Mouse (Mus musculus) liver, embryonic 14.5 days (tissue): Measurements from ENCODE around the gene 4933424G06Rik. TPM values are rescaled to one million over a fixed set of nuclear protein-coding genes. Genes with fewer than 3 reads are reported as not detected.

Experiments
- ATAC-seq: fragments of 200-750 bp; cut with Nextera tagmentation; 2 replicates; pipeline ENCODE4 v1.8.0; 2017; ENCODE audit warnings: moderate number of reproducible peaks, mild to moderate bottlenecking, moderate library complexity; ENCODE audit not compliant: insufficient read depth
- DNase-seq, 3 experiments: peaks; one replicate each; pipeline ENCODE4 v3.0.0-alpha.2; 2012 to 2013; ENCODE audit warnings: low read depth in 3 of 3, low spot score in 3 of 3
- H3K27ac ChIP-seq: fragments of 300-500 bp; sonication (generic); 2 replicates; pipeline ENCODE4 v1.5.1; 2014; ENCODE audit warnings: moderate library complexity, mild to moderate bottlenecking, control low read depth, inconsistent platforms
- H3K27me3 ChIP-seq: fragments of 300-500 bp; sonication (generic); 2 replicates; pipeline ENCODE4 v1.6.1; 2014; ENCODE audit warnings: mild to moderate bottlenecking, low read length, moderate library complexity; ENCODE audit not compliant: control insufficient read depth, insufficient read depth
- H3K36me3 ChIP-seq: fragments of 300-500 bp; sonication (generic); replicated peaks from 2 replicates; pipeline ENCODE4 v1.6.1; 2014; ENCODE audit warnings: low read depth; ENCODE audit not compliant: control insufficient read depth, insufficient read depth
- H3K4me1 ChIP-seq, 2 experiments: fragments of 200-500 bp in 1 of 2; fragments of 300-500 bp in 1 of 2; sonication (generic) in 1 of 2; replicated peaks; 2 replicates each; pipeline ENCODE4 v1.6.1; 2012 to 2014; ENCODE audit warnings: antibody characterized with exemption in 1 of 2, inconsistent platforms in 1 of 2, low read length in 1 of 2; ENCODE audit not compliant: control insufficient read depth in 2 of 2, insufficient read depth in 2 of 2
- H3K4me2 ChIP-seq: fragments of 300-500 bp; sonication (generic); 2 replicates; pipeline ENCODE4 v1.6.1; 2014; ENCODE audit warnings: low read depth, mild to moderate bottlenecking, control low read depth, moderate library complexity
- H3K4me3 ChIP-seq, 2 experiments: fragments of 200-500 bp in 1 of 2; fragments of 300-500 bp in 1 of 2; sonication (generic) in 1 of 2; 2 replicates each; pipeline ENCODE4 v1.5.1; 2012 to 2014; ENCODE audit warnings: low read depth in 2 of 2, low read length in 2 of 2, mild to moderate bottlenecking in 2 of 2, control low read depth in 1 of 2, inconsistent platforms in 1 of 2, moderate library complexity in 1 of 2; ENCODE audit not compliant: insufficient read depth in 1 of 2
- H3K9ac ChIP-seq: fragments of 300-500 bp; sonication (generic); replicated peaks from 2 replicates; pipeline ENCODE4 v1.6.1; 2014; ENCODE audit warnings: mild to moderate bottlenecking, control low read depth, moderate library complexity
- H3K9me3 ChIP-seq: fragments of 300-500 bp; sonication (generic); 2 replicates; pipeline ENCODE4 v1.6.1; 2016; ENCODE audit warnings: low read length, mixed read lengths; ENCODE audit not compliant: control insufficient read depth
- CTCF ChIP-seq: IDR thresholded peaks from 2 replicates; pipeline ENCODE4 v1.5.1; 2016; ENCODE audit warnings: antibody characterized with exemption, low read depth, control low read depth
- EP300 ChIP-seq: IDR thresholded peaks from 2 replicates; pipeline ENCODE4 v1.6.1; 2016; ENCODE audit warnings: antibody characterized with exemption, low read depth
- WGBS: fragments of 180-500 bp; shearing (Covaris S2); extraction: QIAGEN DNeasy Blood & Tissue Kit; methylation state at CpG from one replicate; pipeline ENCODE4 v1.1.7; 2014; ENCODE audit not compliant: insufficient replicate concordance; 5-methylcytosine and 5-hydroxymethylcytosine counted together
- polyA plus RNA-seq, 2 experiments: library from polyadenylated mRNA; depleted of rRNA in 1 of 2; stranded (reverse) in 1 of 2; unstranded in 1 of 2; fragments of >200 nt; fragmentation: Nextera tagmentation in 1 of 2; extraction: Ambion mirVana in 1 of 2; gene quantifications; 2 replicates each; pipeline versions ENCODE4 v1.2.1 to v1.2.3; 2012 to 2014

Gene 4933424G06Rik
- polyA plus RNA-seq, 2 experiments, result not detected

- no peaks in the 10 kb centered on the region for H3K9me3 ChIP-seq
- ATAC-seq, result no peak
- no peak overlapping the region for H3K4me3 ChIP-seq
- no peaks in the 10 kb centered on the region for H3K4me1 ChIP-seq
- H3K27ac ChIP-seq, result no peak overlapping the region
- TF ChIP-seq CTCF (no peak), EP300 (no peak)
- H3K27me3 ChIP-seq, result no peaks in the 10 kb centered on the region
- no peak overlapping the region for H3K4me2 ChIP-seq
- WGBS, result 62% methylated on average over 16 of the region's 16 CpGs
- no peak overlapping the region for H3K9ac ChIP-seq
- no peak for DNase-seq
- no peaks in the 10 kb centered on the region for H3K36me3 ChIP-seq
These were observed 13.5 kb downstream of the 4933424G06Rik start for GRCm38 (mm10) chr1:36723146-36724056.

GRCm38 (mm10) chr1:36724057-36724431 lies 14.1 kb downstream of the 4933424G06Rik start:
- Histone ChIP-seq H3K27me3 (no peaks in the 10 kb centered on the region), H3K4me3 (no peak overlapping the region), H3K9ac (no peak overlapping the region), H3K4me1 (no peaks in the 10 kb centered on the region), H3K27ac (no peak overlapping the region), H3K4me2 (no peak overlapping the region), H3K36me3 (no peaks in the 10 kb centered on the region), H3K9me3 (no peaks in the 10 kb centered on the region)
- ATAC-seq (no peak), DNase-seq (no peak)
- WGBS, result 72% methylated on average over 4 of the region's 4 CpGs
- no peak for TF ChIP-seq EP300
- TF ChIP-seq CTCF, result no peak

GRCm38 (mm10) chr1:36737300-36737699 lies 27.4 kb downstream of the 4933424G06Rik start:
- Histone ChIP-seq H3K27me3 (no peaks in the 10 kb centered on the region), H3K4me1 (no peaks in the 10 kb centered on the region), H3K9ac (no peak overlapping the region), H3K9me3 (no peaks in the 10 kb centered on the region), H3K36me3 (no peaks in the 10 kb centered on the region), H3K27ac (no peak overlapping the region), H3K4me2 (no peak overlapping the region), H3K4me3 (no peak overlapping the region)
- WGBS, result 7% methylated on average over 4 of the region's 4 CpGs
- DNase-seq (peak; percentile 41 to 62 (median 59)), ATAC-seq (no peak)
- peak; percentile 88 for TF ChIP-seq CTCF
- TF ChIP-seq EP300, result no peak

GRCm38 (mm10) chr1:36739231-36739630 lies 29.3 kb downstream of the 4933424G06Rik start:
- no peak overlapping the region for H3K27ac ChIP-seq
- H3K27me3 ChIP-seq, result no peaks in the 10 kb centered on the region
- H3K4me3 ChIP-seq, result no peak overlapping the region
- 52% methylated on average over 5 of the region's 5 CpGs for WGBS
- ATAC-seq, result no peak
- H3K4me2 ChIP-seq, result no peak overlapping the region
- no peaks in the 10 kb centered on the region for H3K4me1 ChIP-seq
- no peak overlapping the region for H3K9ac ChIP-seq
- no peaks in the 10 kb centered on the region for H3K36me3 ChIP-seq
- no peak for DNase-seq
- TF ChIP-seq EP300, result no peak
- no peak for TF ChIP-seq CTCF
- H3K9me3 ChIP-seq, result no peaks in the 10 kb centered on the region

GRCm38 (mm10) chr1:36743046-36743445 lies 33.1 kb downstream of the 4933424G06Rik start:
- no peaks in the 10 kb centered on the region for H3K4me1 ChIP-seq
- WGBS, result 49% methylated on average over 9 of the region's 9 CpGs
- no peaks in the 10 kb centered on the region for H3K9me3 ChIP-seq
- no peak overlapping the region for H3K27ac ChIP-seq
- TF ChIP-seq EP300 (no peak), CTCF (no peak)
- DNase-seq (no peak), ATAC-seq (no peak)
- no peak overlapping the region for H3K4me3 ChIP-seq
- H3K36me3 ChIP-seq, result no peaks in the 10 kb centered on the region
- no peak overlapping the region for H3K9ac ChIP-seq
- H3K4me2 ChIP-seq, result no peak overlapping the region
- H3K27me3 ChIP-seq, result no peaks in the 10 kb centered on the region
